Mouse (Mus musculus): ENCODE results near the gene Efna1. TPM values are rescaled to one million over a fixed set of nuclear protein-coding genes. Genes with fewer than 3 reads are reported as not detected.

The Efna1 gene
- polyA plus RNA-seq, 1 experiment: 134 TPM

DNA sequence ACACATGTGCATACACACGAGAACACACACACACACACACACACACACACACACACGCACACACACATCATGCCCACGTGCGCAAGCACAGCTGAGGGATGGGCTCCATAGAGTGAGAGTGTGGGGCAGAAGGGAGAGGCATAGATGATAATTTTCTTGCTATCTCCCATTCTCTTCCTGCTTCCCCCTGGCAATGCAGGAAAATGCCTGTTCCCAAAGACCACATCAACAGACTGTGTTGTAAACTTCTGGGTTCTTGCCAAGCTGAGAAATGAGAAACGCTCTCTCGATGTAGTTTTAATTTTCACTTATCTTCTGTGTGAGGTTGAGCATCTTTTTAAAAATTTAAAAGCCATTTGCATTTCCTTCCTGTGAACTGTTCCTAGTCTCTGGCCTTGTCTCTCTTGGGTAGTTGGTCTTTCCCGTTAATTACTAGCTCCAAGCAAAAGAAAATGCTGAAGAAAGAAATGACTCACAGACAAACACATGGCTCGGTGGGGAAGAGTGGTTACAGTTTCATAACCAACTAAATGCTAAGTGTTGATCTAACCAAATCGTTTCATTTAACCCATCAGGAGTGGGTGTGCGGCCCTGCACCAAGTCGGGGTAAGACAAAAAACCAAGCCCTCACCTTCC, 15.9 kb upstream of the Efna1 start:
- TF ChIP-seq POLR2A (IDR thresholded peaks at IDR 0.05; ENCODE audit: borderline replicate concordance, extremely low read depth, low read depth, low read length): no peak
- no peak for TF ChIP-seq CTCF (IDR thresholded peaks at IDR 0.05; ENCODE audit: insufficient read depth, low read length)
- Histone ChIP-seq H3K4me1 (ENCODE audit: control insufficient read depth, insufficient read depth, low read length) (peaks cover 6% of the 10 kb centered on the region; the same call in 1 of the 2 replicates), H3K4me3 (replicated peaks; ENCODE audit: extremely low read depth, low read depth, low read length) (no peak overlapping the region)
- no peak for DNase-seq
- 60% methylated on average over 11 of the region's 11 CpGs for WGBS

- TF ChIP-seq CTCF (IDR thresholded peaks at IDR 0.05; ENCODE audit: insufficient read depth, low read length): no peak
- TF ChIP-seq POLR2A (IDR thresholded peaks at IDR 0.05; ENCODE audit: borderline replicate concordance, extremely low read depth, low read depth, low read length): no peak
- WGBS: 77% methylated on average over 8 of the region's 8 CpGs
- Histone ChIP-seq H3K4me3 (replicated peaks; ENCODE audit: extremely low read depth, low read depth, low read length) (no peak overlapping the region), H3K4me1 (ENCODE audit: control insufficient read depth, insufficient read depth, low read length) (peaks cover 6% of the 10 kb centered on the region; the same call in 1 of the 2 replicates)
- no peak for DNase-seq
These were observed 14.8 kb upstream of the Efna1 start for GRCm38 (mm10) chr3:89295685-89296230.

DNA sequence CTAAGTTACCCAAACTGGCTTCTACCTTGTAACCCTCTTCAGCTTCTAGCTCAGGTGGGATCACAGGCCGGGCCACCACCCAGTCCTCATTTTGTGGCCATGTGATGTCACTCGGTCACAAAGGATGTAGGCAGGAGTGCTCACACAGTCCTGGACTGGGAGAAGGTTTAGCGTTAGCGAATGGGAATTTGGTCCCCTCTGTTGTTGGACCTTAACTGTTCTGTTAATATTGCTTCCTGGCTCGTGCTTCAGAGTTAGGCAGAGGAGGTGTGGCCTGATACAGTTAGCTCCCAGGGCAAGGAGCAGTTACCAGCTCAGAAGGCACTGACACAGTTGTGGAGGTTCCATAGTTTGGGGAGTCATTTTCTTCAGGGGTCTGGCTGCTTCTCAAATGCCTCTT, 13.3 kb upstream of the Efna1 start:
- no peak overlapping the region for H3K4me3 ChIP-seq (replicated peaks; ENCODE audit: extremely low read depth, low read depth, low read length)
- DNase-seq: no peak
- WGBS: 82% methylated on average over 5 of the region's 5 CpGs
- TF ChIP-seq POLR2A (IDR thresholded peaks at IDR 0.05; ENCODE audit: borderline replicate concordance, extremely low read depth, low read depth, low read length) (no peak), CTCF (IDR thresholded peaks at IDR 0.05; ENCODE audit: insufficient read depth, low read length) (no peak)
- H3K4me1 ChIP-seq (ENCODE audit: control insufficient read depth, insufficient read depth, low read length): peaks cover 2% of the 10 kb centered on the region; the same call in 1 of the 2 replicates

DNA sequence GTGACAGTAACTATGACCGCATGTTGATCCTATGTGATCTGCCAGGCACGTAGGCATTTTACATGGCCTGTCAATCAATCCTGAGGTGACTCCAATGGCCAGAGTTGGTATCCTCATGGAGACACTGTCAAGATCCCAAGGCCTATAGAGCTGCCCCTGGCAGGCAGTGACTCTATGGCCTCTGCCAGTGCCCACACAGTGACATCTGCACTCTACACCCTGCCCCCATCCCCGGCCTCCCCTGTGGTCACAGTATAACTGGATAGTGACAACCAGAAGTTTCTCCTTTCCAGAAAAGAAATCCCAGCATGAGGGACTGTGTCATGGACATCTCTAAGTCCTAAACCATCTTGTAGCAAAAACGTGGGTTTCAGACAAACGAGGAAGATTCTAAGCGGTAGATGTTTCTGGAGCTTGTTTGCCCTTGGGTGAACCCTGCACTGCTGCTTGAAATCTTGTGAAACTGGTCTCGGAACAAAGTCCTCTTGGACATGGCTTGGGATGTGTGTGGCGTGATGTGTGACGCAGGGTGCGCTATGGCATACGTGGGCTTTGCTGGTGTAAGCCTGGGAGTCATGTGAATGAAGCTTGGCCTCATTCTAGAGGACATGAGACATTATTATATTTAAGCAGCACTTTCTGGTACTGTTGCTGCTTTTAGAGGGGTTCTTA, 12.4 kb upstream of the Efna1 start:
- TF ChIP-seq POLR2A (IDR thresholded peaks at IDR 0.05; ENCODE audit: borderline replicate concordance, extremely low read depth, low read depth, low read length) (no peak), CTCF (IDR thresholded peaks at IDR 0.05; ENCODE audit: insufficient read depth, low read length) (no peak)
- Histone ChIP-seq H3K4me1 (ENCODE audit: control insufficient read depth, insufficient read depth, low read length) (0 out of 2 replicates have a peak, but pooled peaks cover 2% of the 10 kb centered on the region), H3K4me3 (replicated peaks; ENCODE audit: extremely low read depth, low read depth, low read length) (no peak overlapping the region)
- no peak for DNase-seq
- WGBS: 87% methylated on average over 11 of the region's 11 CpGs

- 63% methylated on average over 5 of the region's 5 CpGs for WGBS
- TF ChIP-seq POLR2A (IDR thresholded peaks at IDR 0.05; ENCODE audit: borderline replicate concordance, extremely low read depth, low read depth, low read length) (no peak), CTCF (IDR thresholded peaks at IDR 0.05; ENCODE audit: insufficient read depth, low read length) (no peak)
- 0 out of 2 replicates have a peak, but pooled peaks cover 2% of the 10 kb centered on the region for H3K4me1 ChIP-seq (ENCODE audit: control insufficient read depth, insufficient read depth, low read length)
- no peak overlapping the region for H3K4me3 ChIP-seq (replicated peaks; ENCODE audit: extremely low read depth, low read depth, low read length)
- no peak for DNase-seq
These were observed 11.4 kb upstream of the Efna1 start for GRCm38 (mm10) chr3:89292303-89292702.

GRCm38 (mm10) chr3:89291874-89292273, 10.9 kb upstream of the Efna1 start:
- 58% methylated on average over 10 of the region's 10 CpGs for WGBS
- DNase-seq: no peak
- Histone ChIP-seq H3K4me1 (ENCODE audit: control insufficient read depth, insufficient read depth, low read length) (peaks cover 2% of the 10 kb centered on the region; the same call in 1 of the 2 replicates), H3K4me3 (replicated peaks; ENCODE audit: extremely low read depth, low read depth, low read length) (no peak overlapping the region)
- TF ChIP-seq CTCF (IDR thresholded peaks at IDR 0.05; ENCODE audit: insufficient read depth, low read length) (no peak), POLR2A (IDR thresholded peaks at IDR 0.05; ENCODE audit: borderline replicate concordance, extremely low read depth, low read depth, low read length) (no peak)

- WGBS: 25% methylated on average over 7 of the region's 7 CpGs
- Histone ChIP-seq H3K4me1 (ENCODE audit: control insufficient read depth, insufficient read depth, low read length) (no peaks in the 10 kb centered on the region; the same call in 1 of the 2 replicates), H3K4me3 (replicated peaks; ENCODE audit: extremely low read depth, low read depth, low read length) (no peak overlapping the region)
- TF ChIP-seq CTCF (IDR thresholded peaks at IDR 0.05; ENCODE audit: insufficient read depth, low read length): 0 out of 2 replicates have a peak, but pooled peaks have one; percentile 3
- no peak for TF ChIP-seq POLR2A (IDR thresholded peaks at IDR 0.05; ENCODE audit: borderline replicate concordance, extremely low read depth, low read depth, low read length)
- no peak for DNase-seq
These were observed 7.6 kb upstream of the Efna1 start for GRCm38 (mm10) chr3:89288503-89288928.

DNA sequence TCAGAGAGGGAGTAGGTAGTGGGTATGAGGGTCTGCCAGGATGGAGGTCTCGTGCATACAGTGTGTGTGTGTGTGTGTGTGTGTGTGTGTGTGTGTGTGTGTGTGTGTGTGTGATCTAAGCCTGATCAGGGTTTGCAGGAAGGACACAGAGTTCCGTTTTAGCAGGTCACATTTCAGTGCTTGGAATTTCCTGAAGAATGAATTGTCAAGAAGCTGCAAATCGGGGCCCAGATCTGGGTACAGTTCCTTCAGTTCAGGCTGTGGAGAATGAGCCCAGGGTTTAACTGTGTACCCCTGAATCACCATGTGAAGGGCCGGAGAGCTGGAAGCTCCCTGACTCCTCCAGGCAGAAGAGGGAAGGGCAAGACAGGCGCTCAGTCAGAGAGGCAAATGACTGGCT, 6.3 kb upstream of the Efna1 start:
- Histone ChIP-seq H3K4me3 (replicated peaks; ENCODE audit: extremely low read depth, low read depth, low read length) (no peak overlapping the region), H3K4me1 (ENCODE audit: control insufficient read depth, insufficient read depth, low read length) (no peaks in the 10 kb centered on the region; the same call in 1 of the 2 replicates)
- TF ChIP-seq POLR2A (IDR thresholded peaks at IDR 0.05; ENCODE audit: borderline replicate concordance, extremely low read depth, low read depth, low read length) (no peak), CTCF (IDR thresholded peaks at IDR 0.05; ENCODE audit: insufficient read depth, low read length) (no peak)
- no peak for DNase-seq
- WGBS: 41% methylated on average over 5 of the region's 5 CpGs

- TF ChIP-seq POLR2A (IDR thresholded peaks at IDR 0.05; ENCODE audit: borderline replicate concordance, extremely low read depth, low read depth, low read length): no peak
- no peak for TF ChIP-seq CTCF (IDR thresholded peaks at IDR 0.05; ENCODE audit: insufficient read depth, low read length)
- no peak for DNase-seq
- no peak overlapping the region for H3K4me3 ChIP-seq (replicated peaks; ENCODE audit: extremely low read depth, low read depth, low read length)
- 68% methylated on average over 2 of the region's 2 CpGs for WGBS
- peaks cover 3% of the 10 kb centered on the region for H3K4me1 ChIP-seq (ENCODE audit: control insufficient read depth, insufficient read depth, low read length)
These were observed 4.6 kb upstream of the Efna1 start for GRCm38 (mm10) chr3:89285526-89285925.
